In genomic region chr9:44305466-44306079, GRCm38 (mm10) we compare ENCODE assay signal across 8 mouse cellular contexts. TPM values are rescaled to one million over a fixed set of nuclear protein-coding genes. Genes with fewer than 3 reads are reported as not detected.
DNase-seq lines count a peak whose midpoint lies in the region; ATAC-seq and TF ChIP-seq lines count a peak whose summit lies in the region.

Gene Hinfp (minus strand): TSS chr9:44305671.

- peak within 1 kb of the TSS; percentile 98 for H3K9ac ChIP-seq in hindbrain, embryonic 13.5 days

- DNase-seq in Patski (ENCODE audit: low read depth, low spot score) = peak; percentile 94
- peak; percentile 97 to 98 for DNase-seq in cerebellum, postnatal 14 days
- DNase-seq in frontal cortex, postnatal 14 days (ENCODE audit: low spot score in 2 of 2) = peak; percentile 96 to 98
- peak; percentile 89 to 90 for DNase-seq in layer of hippocampus, postnatal 25 days (ENCODE audit: extremely low spot score in 1 of 2, low spot score in 1 of 2)
- DNase-seq in lung, postnatal 25 days (ENCODE audit: low spot score) = peak; percentile 100
- DNase-seq in retina, embryonic 14.5 days (ENCODE audit: low spot score) = peak; percentile 99
- peak; percentile 93 for DNase-seq in thymus, postnatal 4 days

- peak; percentile 99 for ATAC-seq in Patski
- peak; percentile 99 for ATAC-seq in hindbrain, embryonic 13.5 days (ENCODE audit: low FRiP score)

- peak within 1 kb of the TSS; percentile 88 for H3K27ac ChIP-seq in hindbrain, embryonic 13.5 days

- H3K4me1 ChIP-seq in hindbrain, embryonic 13.5 days (replicated peaks) = peaks cover 21% of the 10 kb centered on the region

- peak within 1 kb of the TSS; percentile 98 for H3K4me3 ChIP-seq in hindbrain, embryonic 13.5 days

- H3K27me3 ChIP-seq in Patski = no peaks in the 10 kb centered on the region
- no peaks in the 10 kb centered on the region for H3K27me3 ChIP-seq in hindbrain, embryonic 13.5 days

- no peak for TF ChIP-seq CTCF in Patski (IDR thresholded peaks at IDR 0.05)

- in situ Hi-C loops in Patski (cut with MboI; ENCODE audit: low pct_unique_long_range_greater_than_20kb) = no loop called here

- H3K9me3 ChIP-seq in hindbrain, embryonic 13.5 days = no peaks in the 10 kb centered on the region

- H3K36me3 ChIP-seq in hindbrain, embryonic 13.5 days = peaks cover 20% of the 10 kb centered on the region

- WGBS in hindbrain, embryonic 13.5 days = under 1% methylated on average over 54 of the region's 54 CpGs

- peak within 1 kb of the TSS; percentile 81 for H3K4me2 ChIP-seq in hindbrain, embryonic 13.5 days

- POLR2A ChIA-PET in Patski (lab: Charles Lee) = interaction anchor here (1.1 to 1.5 kb wide), 3 partner anchors 9 to 69 kb away, joined by 3 read pairs; no protein-coding TSS in a partner anchor

- CTCF ChIA-PET in Patski (lab: Charles Lee) = interaction anchor here (1.0 kb wide), 1 partner anchor 13 kb away, joined by 3 read pairs; no protein-coding TSS in a partner anchor

RNA-seq across cellular contexts. Expression of gene Hinfp, which starts in this region (rescaled TPM):
- 18.1 TPM for polyA plus RNA-seq in Patski (2021)
- 31.4 and 36.6 TPM in 2 replicates for polyA plus RNA-seq in hindbrain, embryonic 13.5 days (2015; fragmentation: Nextera tagmentation; extraction: Ambion mirVana)
- 10 to 100 TPM; 28.1 to 31.2 TPM for total RNA-seq in layer of hippocampus, postnatal 25 days (2021)

Comparison
In these comparisons a context has a peak if more than half of its experiments do, and no peak if none do; other contexts are left out.
1. Peak in every context shown above with its lines: DNase-seq, ATAC-seq, H3K4me3 ChIP-seq and H3K27ac ChIP-seq.